Comparison of ENCODE assay signal across 20 mouse cellular contexts in the genomic region with DNA sequence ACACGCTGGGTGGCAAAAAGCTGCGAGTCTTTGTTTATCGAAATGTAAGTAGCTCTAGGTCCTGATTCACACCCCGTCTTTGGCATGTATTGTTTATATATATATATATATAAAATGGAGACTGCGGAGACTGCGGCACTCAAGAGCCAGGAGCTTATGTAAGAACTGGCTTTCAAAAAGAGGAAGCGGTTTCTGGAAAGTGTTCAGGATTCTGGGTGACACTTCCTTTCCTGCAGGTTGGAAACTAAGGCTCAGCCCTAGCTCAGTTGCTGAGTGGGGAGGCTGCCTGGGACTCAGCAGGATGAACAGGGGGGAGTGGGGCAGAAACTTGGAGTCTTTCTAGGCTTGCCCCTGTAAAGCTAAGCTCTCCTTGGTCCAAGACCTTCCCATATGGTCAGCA. TPM values are rescaled to one million over a fixed set of nuclear protein-coding genes. Genes with fewer than 3 reads are reported as not detected.
DNase-seq lines count a peak whose midpoint lies in the region; ATAC-seq and TF ChIP-seq lines count a peak whose summit lies in the region.
"Had no signal": no experiment of that assay in that cellular context is flagged by ENCODE, and none has a peak within 500 bp of the region (broad histone marks: within the 10 kb centered on the region; RNA-seq: fewer than 3 reads in every experiment).

No protein-coding gene starts in this region.

- TF ChIP-seq CTCF in lung, postnatal 0 days (IDR thresholded peaks at IDR 0.05): no peak
- TF ChIP-seq CTCF in intestine, postnatal 0 days (IDR thresholded peaks at IDR 0.05; ENCODE audit: low read depth): no peak

- H3K4me1 ChIP-seq in lung, postnatal 0 days (ENCODE audit: insufficient read depth, low read depth, low read length): peaks cover 8% of the 10 kb centered on the region
- peaks cover 26% of the 10 kb centered on the region for H3K4me1 ChIP-seq in intestine, postnatal 0 days (replicated peaks; ENCODE audit: control insufficient read depth, insufficient read depth, low read length)

- no peak overlapping the region for H3K9ac ChIP-seq in lung, postnatal 0 days (replicated peaks; ENCODE audit: low read depth)
- no peak overlapping the region for H3K9ac ChIP-seq in intestine, postnatal 0 days (ENCODE audit: low read depth, low read length)
- H3K9ac ChIP-seq: forebrain, embryonic 13.5 days; kidney, embryonic 15.5 days; lung, embryonic 14.5 days had no signal

- H3K9me3 ChIP-seq in lung, postnatal 0 days (ENCODE audit: low read length): no peaks in the 10 kb centered on the region
- no peaks in the 10 kb centered on the region for H3K9me3 ChIP-seq in intestine, postnatal 0 days (ENCODE audit: control insufficient read depth)
- H3K9me3 ChIP-seq: embryonic facial prominence, embryonic 10.5 days; forebrain, embryonic 13.5 days; heart, embryonic 10.5 days; kidney, embryonic 15.5 days had no signal

- no peaks in the 10 kb centered on the region for H3K27me3 ChIP-seq in lung, postnatal 0 days (replicated peaks; ENCODE audit: insufficient read depth, low read length)
- no peaks in the 10 kb centered on the region for H3K27me3 ChIP-seq in intestine, postnatal 0 days (replicated peaks; ENCODE audit: control insufficient read depth, insufficient read depth, low read length)
- H3K27me3 ChIP-seq: forebrain, embryonic 13.5 days; kidney, embryonic 15.5 days had no signal

- intact Hi-C loops in left cerebral cortex, postnatal 36 days (cut with DNase I): no loop called here

- 42% methylated on average over 7 of the region's 7 CpGs for WGBS in lung, postnatal 0 days
- WGBS in intestine, postnatal 0 days: 50% methylated on average over 7 of the region's 7 CpGs

- H3K27ac ChIP-seq in lung, postnatal 0 days (ENCODE audit: low read length): no peak overlapping the region
- peak overlapping the region; percentile 64 for H3K27ac ChIP-seq in intestine, postnatal 0 days (ENCODE audit: low read depth, low read length)
- H3K27ac ChIP-seq: embryonic facial prominence, embryonic 10.5 days; forebrain, embryonic 13.5 days; heart, embryonic 10.5 days; hindbrain, postnatal 0 days had no signal

- no peaks in the 10 kb centered on the region for H3K36me3 ChIP-seq in lung, postnatal 0 days (ENCODE audit: insufficient read depth, low read length)
- peaks cover 38% of the 10 kb centered on the region; the same call in 1 of the 2 replicates for H3K36me3 ChIP-seq in intestine, postnatal 0 days (ENCODE audit: control insufficient read depth, insufficient read depth)

- peak; percentile 54 for DNase-seq in lung, postnatal 0 days (ENCODE audit: low spot score)
- DNase-seq in lung, postnatal 14 days: no peak
- peak; percentile 40 for DNase-seq in telencephalon, adult 2 months (ENCODE audit: low read depth, low spot score)
- no peak for DNase-seq in left cerebral cortex, postnatal 36 days (ENCODE audit: low spot score in 2 of 2)
- no peak for DNase-seq in cerebellum, postnatal 36 days
- DNase-seq: cerebellum, postnatal 14 days; heart, postnatal 36 days; layer of hippocampus, postnatal 36 days; lung, embryonic 14.5 days; thymus, adult 2 months had no signal

- no peak for ATAC-seq in lung, postnatal 0 days
- ATAC-seq in granulocyte monocyte progenitor cell, adult 5-6 weeks (replicated peaks; ENCODE audit: poor library complexity, severe bottlenecking): peak; percentile 41
- no peak for ATAC-seq in intestine, postnatal 0 days
- ATAC-seq: forebrain, embryonic 13.5 days; hindbrain, postnatal 0 days had no signal

- no peak overlapping the region for H3K4me2 ChIP-seq in lung, postnatal 0 days (replicated peaks; ENCODE audit: low read depth, low read length)
- no peak overlapping the region for H3K4me2 ChIP-seq in intestine, postnatal 0 days (replicated peaks; ENCODE audit: low read depth)
- H3K4me2 ChIP-seq: forebrain, embryonic 13.5 days; kidney, embryonic 15.5 days; lung, embryonic 14.5 days; midbrain, embryonic 11.5 days had no signal

- no peak for TF ChIP-seq EP300 in lung, postnatal 0 days (IDR thresholded peaks at IDR 0.05)

- H3K4me3 ChIP-seq in lung, postnatal 0 days (ENCODE audit: low read depth, low read length): no peak overlapping the region
- H3K4me3 ChIP-seq in intestine, postnatal 0 days (ENCODE audit: low read depth, low read length): no peak overlapping the region
- H3K4me3 ChIP-seq: embryonic facial prominence, embryonic 10.5 days; forebrain, embryonic 13.5 days; heart, embryonic 10.5 days; kidney, embryonic 15.5 days; myocyte had no signal

RNA-seq across cellular contexts. Expression of gene Tgfbi, which starts 22.0 kb away (rescaled TPM):
- polyA plus RNA-seq in lung, postnatal 0 days (2015; fragmentation: Nextera tagmentation; extraction: Ambion mirVana): 408 and 422 TPM in 2 replicates
- total RNA-seq in granulocyte monocyte progenitor cell, adult 5-6 weeks (2014; fragmentation: Nextera tagmentation): 10.1 and 15.3 TPM in 2 replicates
- total RNA-seq in granulocyte monocyte progenitor cell, adult 5-6 weeks (2017): 15.6 and 21.7 TPM in 2 replicates
- polyA plus RNA-seq in intestine, postnatal 0 days (2015; fragmentation: Nextera tagmentation; extraction: Ambion mirVana): 101 and 105 TPM in 2 replicates
- 1 to 10 TPM; 2.9 to 4.3 TPM for total RNA-seq in left cerebral cortex, postnatal 36 days (2021)
- total RNA-seq: MEL had no signal

Comparison
In these comparisons a context has a peak if more than half of its experiments do, and no peak if none do; other contexts are left out.
1. DNase-seq: peak in lung, postnatal 0 days (single experiment) and telencephalon, adult 2 months (single experiment); none in lung, postnatal 14 days (single experiment), left cerebral cortex, postnatal 36 days (0 of 2) and cerebellum, postnatal 36 days (0 of 2).